Mouse (Mus musculus) embryo, embryonic 10 days (tissue): ENCODE results near the gene 1700069L16Rik.

Source experiments
- DNase-seq: peaks from one replicate; pipeline ENCODE4 v3.0.0-alpha.2; 2015; ENCODE audit warnings: low spot score

1700069L16Rik gene

DNA sequence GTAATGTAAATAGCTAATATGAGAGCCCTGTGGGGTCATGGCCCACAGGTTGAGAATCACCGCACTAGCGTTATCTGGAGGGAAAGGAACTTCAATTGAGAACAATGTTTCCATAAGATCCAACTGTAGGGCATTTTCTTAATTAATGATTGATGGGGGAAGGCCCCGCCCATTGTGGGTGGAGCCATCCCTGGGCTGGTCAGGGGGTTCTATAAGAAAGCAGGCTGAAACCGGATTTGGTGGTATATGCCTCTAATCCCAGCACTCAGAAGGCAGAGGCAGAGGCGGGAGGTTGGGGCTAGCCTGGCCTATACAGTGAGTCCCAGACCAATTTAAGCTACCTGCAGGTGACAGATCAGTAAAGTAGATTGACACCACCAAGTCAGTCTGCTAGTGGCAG is 9.8 kb upstream of the 1700069L16Rik start:
- DNase-seq = no peak

DNA sequence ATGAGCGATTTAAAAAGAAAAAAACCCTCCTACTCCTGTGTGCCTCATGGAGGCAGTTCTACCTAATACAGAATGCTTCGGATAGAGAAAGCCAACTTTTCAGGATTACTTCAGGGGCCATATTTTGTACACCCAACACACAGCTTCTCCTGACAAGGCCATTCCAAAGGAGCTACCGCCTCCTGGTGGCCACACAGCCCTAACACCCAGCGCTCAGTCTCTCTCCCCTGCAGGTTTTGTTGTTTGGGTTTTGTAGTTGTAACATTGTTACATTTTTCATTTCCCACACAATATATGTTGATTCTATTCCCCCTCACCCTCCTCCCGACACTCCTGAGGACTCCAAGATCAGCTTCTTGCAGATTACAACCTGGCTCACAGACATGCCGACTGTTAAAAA is 7.6 kb upstream of the 1700069L16Rik start:
- peak; percentile 75 for DNase-seq

DNA sequence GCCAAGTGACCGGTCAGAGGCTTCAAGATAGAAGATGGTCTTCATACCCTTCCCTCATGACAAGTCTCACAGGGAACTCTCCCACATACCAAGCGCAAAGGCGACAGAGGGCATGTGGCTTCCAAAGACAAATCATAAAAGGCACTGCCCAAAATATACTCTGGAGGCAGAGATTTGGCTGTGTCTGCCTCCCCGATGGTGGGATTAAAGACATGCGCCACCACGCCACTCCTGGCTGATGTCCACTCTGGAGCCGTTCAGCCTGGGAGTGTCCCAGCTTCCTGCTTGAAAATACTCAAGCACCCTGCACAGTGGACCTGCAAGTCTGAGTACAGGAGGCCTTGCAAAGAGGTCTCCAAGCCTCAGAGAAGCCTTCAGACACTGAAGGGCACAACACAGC is 6.6 kb upstream of the 1700069L16Rik start:
- no peak for DNase-seq

DNA sequence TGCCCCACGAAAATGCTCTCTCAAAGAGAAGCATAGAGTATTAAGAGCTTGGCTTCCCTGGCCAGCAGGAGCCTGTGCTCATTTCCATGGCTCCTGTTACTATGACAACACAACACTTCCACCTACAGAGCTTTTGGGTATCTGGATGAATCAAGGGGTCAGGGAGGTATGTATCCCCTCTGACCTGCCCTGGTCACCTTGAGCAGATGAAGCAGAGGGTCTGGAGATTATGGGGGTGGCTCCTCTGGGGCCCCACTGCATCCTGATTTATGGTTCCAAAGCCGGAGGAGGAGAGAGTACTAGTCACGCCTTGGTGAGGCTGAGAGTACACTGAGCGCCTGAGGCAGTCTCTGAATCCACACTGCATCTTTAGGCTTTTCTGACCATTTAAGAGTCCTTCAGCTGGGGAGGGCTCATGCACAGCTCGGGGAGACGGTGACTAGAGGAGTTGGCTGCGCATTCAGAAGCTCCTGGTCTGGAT is 6.1 kb upstream of the 1700069L16Rik start:
- DNase-seq = peak; percentile 30

DNA sequence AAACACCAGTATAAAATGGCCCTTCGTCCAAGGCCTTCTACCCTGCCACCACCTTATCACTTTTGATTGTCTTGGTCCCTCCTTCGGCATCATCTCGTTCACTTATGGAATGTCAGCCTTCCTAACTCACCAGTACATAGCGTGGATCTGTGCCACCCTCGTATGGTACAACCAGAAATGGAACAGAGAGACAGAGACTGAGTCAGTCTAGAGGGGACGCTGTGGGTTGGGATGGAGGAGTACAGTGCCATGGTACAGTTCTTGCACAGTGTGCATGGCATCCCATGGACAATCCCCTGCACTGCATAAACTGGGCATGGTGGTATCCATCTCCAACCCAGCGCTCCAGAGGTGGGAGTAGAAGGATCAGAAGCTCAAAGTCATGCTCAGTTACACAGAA is 4.1 kb upstream of the 1700069L16Rik start:
- no peak for DNase-seq

DNA sequence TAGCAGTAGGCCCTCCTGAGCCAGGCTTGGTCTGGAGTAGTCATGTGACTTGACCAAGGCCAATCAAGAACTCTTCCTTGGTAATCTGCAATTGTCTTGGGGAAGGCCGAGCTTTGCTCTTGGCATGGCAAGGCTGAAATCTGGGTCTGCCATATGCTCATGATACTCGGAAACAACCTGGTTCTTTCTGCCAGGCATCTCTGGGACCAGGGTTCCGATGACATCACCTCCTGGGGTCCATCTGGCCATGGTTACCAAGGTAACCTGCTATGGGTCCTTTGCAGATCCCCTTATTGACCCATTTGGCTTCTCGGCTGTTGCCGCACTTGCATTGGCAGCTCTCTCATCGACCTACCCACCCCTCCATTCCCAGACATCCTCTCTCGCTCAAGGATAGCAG is 3.4 kb upstream of the 1700069L16Rik start:
- DNase-seq = no peak

DNA sequence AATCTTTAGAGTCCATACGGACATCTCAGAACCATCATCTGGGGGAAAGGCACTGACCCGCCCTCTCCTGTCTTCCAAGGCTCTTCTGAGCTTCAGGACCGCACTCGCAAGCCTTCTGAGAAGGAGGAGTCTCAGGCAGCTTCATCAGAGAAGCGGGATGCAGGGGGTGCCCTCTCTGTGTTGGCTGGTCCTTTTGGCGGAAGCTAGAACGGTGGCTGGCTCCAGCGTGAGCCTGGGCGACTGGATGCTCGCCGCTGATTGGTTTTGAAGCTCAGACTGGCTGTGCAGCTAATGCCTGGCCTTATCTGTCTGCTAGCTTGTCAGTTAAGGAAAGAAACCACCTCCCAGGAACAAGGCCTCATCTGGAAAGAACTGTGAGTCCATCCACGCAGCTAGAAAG is 2.7 kb upstream of the 1700069L16Rik start:
- DNase-seq = no peak

DNA sequence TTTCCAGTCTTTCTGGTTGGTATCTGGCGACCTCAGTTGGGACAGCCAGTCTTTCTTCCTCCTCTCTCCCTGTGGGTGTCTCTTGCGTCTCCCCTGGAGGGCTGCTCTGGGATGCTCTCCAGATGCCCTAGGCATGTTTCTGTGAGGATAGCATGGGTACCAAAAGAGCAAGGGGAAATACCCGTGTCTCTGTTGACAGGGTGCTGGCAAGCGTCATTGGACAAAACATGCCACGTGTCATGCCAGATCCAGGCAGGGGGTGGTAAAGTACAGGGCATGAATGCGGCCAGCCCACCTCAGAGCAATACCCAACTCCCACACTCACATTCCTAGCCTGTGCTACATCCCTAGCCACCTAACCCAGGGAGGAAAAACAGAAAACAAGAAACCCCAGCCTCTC is 2.0 kb upstream of the 1700069L16Rik start:
- DNase-seq = no peak

DNA sequence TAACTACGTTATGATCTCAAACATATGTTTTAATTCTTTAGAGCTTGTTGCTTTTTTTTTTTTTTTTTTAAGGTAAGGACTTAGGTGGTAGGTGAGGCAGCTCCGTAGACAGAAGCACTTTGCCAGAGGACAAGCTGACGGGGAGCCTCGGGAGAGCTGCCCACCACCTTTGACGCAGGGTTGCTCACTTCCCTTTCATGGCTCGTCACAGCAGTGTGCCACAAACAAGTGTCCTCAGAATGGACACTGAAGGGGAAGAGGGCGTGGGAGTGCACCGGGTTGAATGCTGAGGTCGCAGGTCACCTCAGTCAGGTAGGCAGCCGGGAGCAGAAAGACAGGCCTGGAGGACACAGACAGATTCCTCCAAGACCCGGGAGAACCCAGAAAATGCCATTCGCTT is 845 bp upstream of the 1700069L16Rik start:
- DNase-seq = no peak

DNA sequence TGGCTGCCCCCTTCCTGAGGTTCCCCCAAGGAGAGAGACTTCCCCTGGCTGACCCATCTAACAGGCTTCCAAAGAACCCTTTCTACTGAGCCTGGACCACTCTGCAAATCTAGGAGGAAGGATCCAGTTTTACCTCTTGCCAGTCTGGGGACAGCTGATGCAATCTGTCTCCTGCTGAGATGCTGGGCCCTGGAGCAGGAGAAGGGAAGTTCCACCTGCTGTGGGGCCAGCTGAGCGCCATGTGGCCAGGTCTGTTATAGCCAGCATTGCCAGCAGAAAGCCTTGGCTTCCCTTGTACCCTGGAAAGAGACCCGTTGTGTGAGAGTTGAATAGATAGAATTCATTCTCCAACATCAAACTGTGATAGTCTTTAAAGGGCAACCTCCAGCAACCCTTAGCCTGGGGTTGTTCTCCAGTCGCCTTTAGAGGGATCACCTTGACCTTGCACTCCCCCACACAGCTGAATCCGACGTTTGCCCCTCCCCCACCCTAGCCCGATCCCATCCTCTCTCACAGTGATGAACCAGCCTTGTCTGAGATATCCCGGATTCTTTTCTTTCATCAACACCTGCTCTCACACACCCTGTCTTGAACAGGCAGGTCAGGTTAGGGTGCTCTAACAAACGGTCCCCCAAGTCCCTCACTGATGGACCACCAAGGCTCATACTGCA is 870 bp downstream of the 1700069L16Rik start:
- DNase-seq = no peak

DNA sequence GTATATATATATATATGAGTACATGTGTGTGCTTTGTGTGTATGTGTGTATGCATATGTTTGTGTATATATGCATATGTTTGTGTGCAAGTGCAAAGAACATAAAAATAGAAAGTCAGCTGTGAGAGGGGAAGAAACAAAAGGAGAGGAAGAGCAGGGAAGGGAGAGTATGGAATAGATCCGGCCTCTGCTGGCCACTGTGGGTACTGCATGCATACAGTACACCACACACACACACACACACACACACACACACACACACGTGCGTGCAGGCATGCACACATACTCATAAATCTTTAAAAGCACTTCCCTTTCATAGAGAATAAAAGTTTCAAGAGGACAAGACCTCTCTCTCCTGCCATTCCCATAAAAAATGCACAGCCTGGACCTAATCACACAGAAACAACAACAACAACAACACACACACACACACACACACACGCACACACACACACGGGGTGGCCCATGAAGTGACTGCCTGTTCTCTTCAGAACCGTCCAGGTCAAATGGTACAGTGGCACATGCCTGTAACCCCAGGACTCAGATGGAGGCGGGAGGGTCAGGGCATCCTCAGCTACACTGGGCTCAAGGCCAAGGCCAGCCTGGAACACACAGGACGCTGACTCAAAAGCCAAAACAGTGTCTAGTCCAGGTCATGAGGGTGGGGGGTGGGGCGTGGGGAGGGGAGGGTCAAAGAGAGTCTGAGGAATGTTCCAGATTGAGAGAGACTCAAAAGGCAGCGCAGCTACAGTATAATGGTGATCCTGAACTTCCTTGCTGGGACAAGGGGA is 2.2 kb downstream of the 1700069L16Rik start:
- no peak for DNase-seq

DNA sequence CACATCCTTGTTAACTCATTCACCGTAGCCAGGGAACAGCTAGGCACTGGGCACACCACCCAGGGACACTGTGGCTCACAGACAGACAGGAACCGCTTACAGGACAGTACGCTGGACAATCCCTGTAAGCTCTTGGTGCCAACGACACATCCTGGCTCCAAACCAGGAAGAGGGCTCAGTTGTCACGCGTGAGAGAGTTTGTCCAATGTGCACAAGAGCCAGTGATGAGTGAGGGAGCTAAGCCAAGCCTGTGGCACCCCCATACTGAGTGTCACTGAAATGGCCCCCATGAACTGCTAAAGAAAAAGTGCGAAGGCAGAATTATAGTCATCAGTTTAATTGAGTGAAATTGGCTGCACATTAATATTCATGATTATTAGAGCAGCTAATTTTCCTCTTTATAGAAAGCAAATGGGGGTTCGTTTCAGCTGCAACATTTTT is 5.3 kb downstream of the 1700069L16Rik start:
- no peak for DNase-seq

DNA sequence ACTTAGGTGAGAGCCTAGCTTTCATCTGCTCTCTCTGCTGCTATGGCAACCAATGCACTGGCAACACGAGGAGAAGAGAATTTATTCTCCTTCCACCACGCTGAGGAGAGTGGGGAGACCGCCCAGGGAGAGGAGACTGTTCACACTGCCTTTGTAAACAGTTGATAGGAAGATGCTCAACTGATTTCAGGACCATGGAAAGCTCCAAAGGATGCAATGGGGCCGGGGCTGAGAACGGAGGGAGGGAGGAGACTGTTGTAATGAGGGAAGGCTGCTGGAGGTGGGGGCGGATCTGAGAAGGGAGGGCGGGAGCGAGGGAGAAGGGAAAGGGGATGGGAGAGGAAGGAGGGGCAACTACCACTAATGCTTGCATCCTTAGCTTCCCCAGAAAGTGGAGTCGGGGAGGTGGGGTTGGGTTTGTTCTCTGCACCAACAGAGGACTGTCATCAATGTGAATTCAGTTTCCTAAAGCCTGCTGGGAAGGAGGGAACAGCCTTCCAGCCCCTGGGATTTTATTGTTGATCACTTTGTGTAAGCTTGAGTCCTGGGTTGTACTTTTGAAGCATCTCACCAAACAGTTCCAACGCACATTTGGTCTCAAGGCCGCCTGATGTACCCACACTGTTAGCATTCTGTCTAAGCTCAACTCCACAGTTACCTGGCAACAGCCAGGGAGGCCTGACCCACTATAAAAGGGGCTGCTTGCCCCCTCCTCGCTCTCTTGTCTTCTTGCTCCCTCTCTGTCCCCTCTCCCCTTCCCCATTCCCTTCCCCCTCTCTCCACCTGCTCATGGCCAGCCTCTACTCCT is 7.8 kb downstream of the 1700069L16Rik start:
- peak; percentile 93 for DNase-seq

DNA sequence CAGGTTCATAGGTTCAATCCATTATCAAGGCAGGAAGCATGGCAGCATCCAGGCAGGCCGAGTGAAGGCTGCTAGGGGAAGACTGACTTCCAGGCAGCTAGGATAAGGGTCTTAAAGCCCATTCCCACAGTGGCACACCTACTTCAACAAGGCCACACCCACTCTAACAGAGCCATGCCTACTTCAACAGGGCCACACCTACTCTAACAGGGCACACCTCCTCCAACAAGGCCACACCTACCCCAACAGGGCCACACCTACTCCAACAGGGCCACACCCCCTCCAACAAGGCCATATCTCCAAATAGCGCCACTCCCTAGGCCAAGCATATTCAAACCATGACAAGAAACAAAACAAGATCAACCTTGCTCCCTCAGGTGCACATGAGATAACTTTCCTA is 11.7 kb downstream of the 1700069L16Rik start:
- no peak for DNase-seq

DNA sequence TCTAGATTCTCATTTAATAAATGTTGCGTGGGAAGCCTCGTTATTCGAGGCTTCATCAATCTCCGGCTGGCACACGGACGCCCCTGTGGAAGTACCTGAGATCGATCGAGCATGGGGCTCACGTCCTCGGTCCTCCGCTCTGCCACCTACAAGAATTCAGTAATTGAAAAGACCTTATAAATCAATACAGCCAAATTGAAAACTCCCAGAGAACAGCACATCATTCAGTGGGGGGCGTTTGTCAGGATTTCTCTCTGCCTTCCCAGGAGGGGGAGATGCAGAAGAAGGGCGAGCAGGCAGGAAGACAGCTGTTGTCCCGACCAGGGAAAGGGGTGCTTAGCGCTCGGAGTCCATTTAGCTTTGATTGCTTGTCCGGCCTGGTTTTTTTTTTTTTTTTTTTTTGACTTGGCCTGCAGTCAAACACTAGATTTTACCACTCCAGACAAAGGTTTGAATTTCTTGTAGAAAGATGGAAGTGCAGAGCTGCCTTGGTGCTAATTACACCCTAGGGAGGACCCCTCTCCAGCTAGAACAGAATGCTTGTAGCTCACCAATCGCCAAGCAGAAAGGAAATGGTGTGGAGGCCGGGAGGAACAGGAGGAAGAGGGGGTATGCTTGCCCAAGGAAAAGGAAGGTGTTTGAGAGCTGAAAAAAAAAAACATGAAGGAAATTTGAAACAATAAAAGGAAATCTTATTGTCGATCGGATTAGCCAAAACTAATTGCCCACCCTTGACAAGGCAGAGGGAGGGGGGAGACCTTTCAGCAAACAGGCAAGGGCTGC is 20.6 kb downstream of the 1700069L16Rik start:
- DNase-seq = no peak

DNA sequence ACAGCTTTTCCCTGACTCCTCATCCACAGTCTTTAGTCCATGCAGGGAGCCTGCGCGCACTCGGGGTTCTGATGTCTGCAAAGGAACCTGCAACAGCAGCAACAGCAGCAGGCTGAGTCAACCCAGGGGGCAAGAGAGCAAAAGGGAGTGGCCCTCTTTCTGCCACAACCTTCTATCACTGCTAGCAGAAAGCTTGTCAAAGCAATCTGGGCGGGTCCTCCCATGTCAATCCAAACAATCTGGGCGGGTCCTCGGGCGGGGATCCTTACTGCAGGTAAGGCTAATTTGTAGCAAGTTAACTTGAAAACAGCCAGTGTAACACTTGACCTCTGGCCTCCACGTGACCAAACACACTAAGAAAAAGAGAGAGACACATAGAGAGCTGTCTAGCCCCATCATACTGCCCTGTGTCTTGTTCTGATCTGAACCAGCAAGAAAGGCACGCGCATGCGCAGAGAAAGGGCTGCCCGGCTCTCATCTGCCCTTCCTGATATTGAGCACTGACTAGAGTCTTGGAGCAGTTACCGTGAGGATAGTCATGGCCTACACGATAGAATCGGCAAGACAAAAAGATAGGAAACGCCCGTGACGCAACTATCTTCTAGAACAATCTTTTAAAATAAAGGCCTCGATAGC is 24.1 kb downstream of the 1700069L16Rik start:
- no peak for DNase-seq

DNA sequence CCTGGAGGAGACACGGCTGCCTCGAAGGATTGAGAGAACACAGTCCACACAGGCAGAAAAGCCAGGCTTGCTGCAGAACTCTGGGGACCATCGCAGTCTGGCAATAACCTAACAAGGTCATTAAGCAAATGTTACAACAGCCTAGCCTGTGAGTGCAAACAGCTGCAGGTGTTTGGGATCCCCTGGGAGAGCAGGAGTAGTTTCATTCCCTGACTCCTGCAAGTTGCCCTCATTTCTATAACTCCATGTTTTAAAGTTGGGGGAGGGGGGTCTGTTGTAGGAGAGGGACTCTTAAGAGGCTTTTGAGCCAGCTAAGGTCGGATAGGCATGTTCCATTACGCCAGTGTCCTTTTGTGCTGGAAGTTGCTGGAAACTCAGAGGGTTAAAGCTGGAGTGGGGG is 30.2 kb downstream of the 1700069L16Rik start:
- DNase-seq = no peak

DNA sequence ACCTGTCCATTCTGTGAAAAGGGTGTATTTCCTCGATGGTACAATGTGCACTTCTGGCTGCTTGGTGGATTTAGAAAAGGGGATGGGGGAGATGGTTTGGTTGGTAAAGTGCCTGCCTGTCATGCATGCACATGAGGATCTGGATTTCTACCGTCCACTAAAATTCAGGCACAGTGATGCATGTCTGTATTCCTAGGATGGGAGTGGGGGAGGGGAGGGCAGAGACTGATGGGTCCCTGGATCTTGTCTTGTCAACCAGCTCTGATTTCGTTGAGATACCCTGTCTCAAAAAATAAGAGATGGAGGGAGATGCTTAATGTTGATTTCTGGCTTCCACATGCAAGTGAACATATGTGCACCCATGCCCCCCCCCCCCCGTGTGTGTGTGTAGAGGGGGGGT is 30.6 kb downstream of the 1700069L16Rik start:
- no peak for DNase-seq

DNA sequence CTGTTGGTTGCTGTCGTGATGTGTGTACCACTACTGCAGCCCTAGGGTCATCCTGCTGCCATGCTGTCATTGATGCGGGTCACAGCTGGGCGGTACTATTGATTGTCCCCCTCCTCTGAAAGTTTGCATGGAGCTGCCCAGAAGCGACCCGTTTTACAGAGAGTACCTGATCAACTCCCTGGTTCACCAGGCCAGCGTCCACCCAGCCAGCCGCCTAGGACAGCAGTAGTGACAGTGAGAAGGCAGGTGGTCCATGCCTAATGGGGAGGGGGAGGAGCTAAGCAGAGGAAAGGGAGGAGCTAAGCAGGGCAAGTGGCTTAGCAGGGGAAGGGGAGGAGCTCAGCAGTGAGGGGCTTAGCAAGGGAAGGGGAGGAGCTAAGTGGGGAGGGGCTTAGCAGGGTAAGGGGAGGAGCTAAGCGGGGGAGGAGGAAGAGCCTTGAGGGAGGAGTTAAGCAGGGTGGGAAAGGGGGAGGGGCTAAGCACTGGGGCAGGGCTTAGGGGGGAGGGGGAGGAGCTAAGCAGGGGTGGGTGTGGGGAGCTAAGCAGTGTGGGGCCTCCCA is 31.3 kb downstream of the 1700069L16Rik start:
- no peak for DNase-seq

DNA sequence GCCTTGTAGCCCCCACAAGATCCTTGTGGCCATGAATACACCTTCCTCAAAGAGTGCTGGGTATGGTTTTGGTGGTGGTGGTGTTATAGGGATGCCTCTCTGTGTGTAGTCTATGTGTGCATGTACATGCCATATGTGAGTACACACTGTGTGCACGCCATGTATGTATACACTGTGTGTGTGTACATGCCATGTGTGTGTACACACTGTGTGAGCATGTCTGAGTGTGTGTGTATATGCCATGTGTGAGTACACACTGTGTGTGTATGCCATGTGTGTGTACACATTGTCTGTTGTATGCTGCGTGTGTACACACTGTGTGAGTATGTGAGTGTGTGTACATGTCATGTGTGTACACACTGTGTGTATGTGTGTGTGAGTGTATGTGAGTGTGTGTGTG is 33.7 kb downstream of the 1700069L16Rik start:
- no peak for DNase-seq

DNA sequence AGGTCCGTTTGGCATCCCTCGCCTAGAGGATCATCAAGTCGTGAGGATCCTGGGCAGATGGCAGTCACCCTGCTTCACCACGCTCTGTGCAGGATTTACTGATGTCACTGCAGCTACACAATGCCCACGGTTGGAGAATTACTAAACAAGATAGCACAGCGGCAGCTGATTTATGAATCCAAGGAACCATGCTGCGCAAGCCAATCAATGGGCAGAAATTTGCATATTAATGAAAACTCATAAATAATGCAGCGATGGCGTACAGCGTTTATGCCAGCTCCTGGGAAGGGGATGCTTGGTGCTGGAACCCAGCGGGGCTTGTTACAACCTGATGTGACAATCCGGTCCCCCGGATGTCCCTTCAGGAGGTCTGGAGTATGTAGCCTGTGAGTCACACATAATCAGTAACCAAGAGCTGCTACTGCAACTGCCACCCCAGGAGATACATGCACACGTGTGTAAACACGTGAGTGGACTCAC is 34.5 kb downstream of the 1700069L16Rik start:
- no peak for DNase-seq
